Mouse (Mus musculus) stomach, embryonic 15.5 days (tissue): ENCODE data around the gene Ctla4. TPM values are rescaled to one million over a fixed set of nuclear protein-coding genes. Genes with fewer than 3 reads are reported as not detected.
A peak's percentile ranks its signal among the peaks of the same experiment; 100 is the strongest.

ENCODE experiments used
- ATAC-seq: fragments of 200-750 bp; cut with Nextera tagmentation; 2 replicates; pipeline ENCODE4 v1.8.0; 2017; ENCODE audit warnings: low read depth, moderate number of reproducible peaks, moderate TSS enrichment; ENCODE audit not compliant: insufficient read depth, low FRiP score
- H3K27ac ChIP-seq: fragments of 300-500 bp; sonication (generic); 2 replicates; pipeline ENCODE4 v1.5.1; 2015; ENCODE audit warnings: mild to moderate bottlenecking, inconsistent platforms
- H3K27me3 ChIP-seq: fragments of 300-500 bp; sonication (generic); replicated peaks from 2 replicates; pipeline ENCODE4 v1.6.1; 2015; ENCODE audit warnings: inconsistent platforms
- H3K36me3 ChIP-seq: fragments of 300-500 bp; sonication (generic); 2 replicates; pipeline ENCODE4 v1.6.1; 2015; ENCODE audit warnings: inconsistent platforms
- H3K4me1 ChIP-seq: fragments of 300-500 bp; sonication (generic); 2 replicates; pipeline ENCODE4 v1.6.1; 2015; ENCODE audit warnings: inconsistent platforms
- H3K4me2 ChIP-seq: fragments of 300-500 bp; sonication (generic); 2 replicates; pipeline ENCODE4 v1.6.1; 2015; ENCODE audit warnings: mild to moderate bottlenecking, inconsistent platforms
- H3K4me3 ChIP-seq: fragments of 300-500 bp; sonication (generic); replicated peaks from 2 replicates; pipeline ENCODE4 v1.5.1; 2015; ENCODE audit warnings: inconsistent platforms
- H3K9ac ChIP-seq: fragments of 300-500 bp; sonication (generic); 2 replicates; pipeline ENCODE4 v1.6.1; 2015; ENCODE audit warnings: inconsistent platforms
- H3K9me3 ChIP-seq: fragments of 300-500 bp; sonication (generic); 2 replicates; pipeline ENCODE4 v1.6.1; 2016; ENCODE audit warnings: inconsistent platforms
- WGBS: fragments of 180-500 bp; shearing (Covaris S2); methylation state at CpG from one replicate; pipeline ENCODE4 v1.1.7; 2015; 5-methylcytosine and 5-hydroxymethylcytosine counted together
- polyA plus RNA-seq: library from polyadenylated mRNA; unstranded; fragments of >200 nt; fragmentation: Nextera tagmentation; extraction: Ambion mirVana; gene quantifications from 2 replicates; pipeline ENCODE4 v1.2.1, GENCODE M21; 2015

Ctla4 gene
- polyA plus RNA-seq, 1 experiment from 2014 or later: not detected

GRCm38 (mm10) chr1:60904456-60904978 lies 17.7 kb downstream of the Ctla4 start:
- 87% methylated on average over 2 of the region's 2 CpGs for WGBS
- ATAC-seq: no peak

GRCm38 (mm10) chr1:60907466-60907865 lies 20.7 kb downstream of the Ctla4 start:
- Histone ChIP-seq H3K4me2 (no peak overlapping the region), H3K4me3 (no peak overlapping the region), H3K36me3 (no peaks in the 10 kb centered on the region), H3K27ac (no peak overlapping the region), H3K9me3 (no peaks in the 10 kb centered on the region), H3K27me3 (no peaks in the 10 kb centered on the region), H3K9ac (no peak overlapping the region), H3K4me1 (no peaks in the 10 kb centered on the region)
- ATAC-seq: no peak
- WGBS: 75% methylated on average over 3 of the region's 3 CpGs

More at GRCm38 (mm10) chr1:60904456-60904978, 17.7 kb downstream of the Ctla4 start:
- Histone ChIP-seq H3K27me3 (no peaks in the 10 kb centered on the region), H3K27ac (no peak overlapping the region), H3K4me2 (no peak overlapping the region), H3K36me3 (no peaks in the 10 kb centered on the region), H3K4me1 (no peaks in the 10 kb centered on the region), H3K9me3 (no peaks in the 10 kb centered on the region), H3K4me3 (no peak overlapping the region), H3K9ac (no peak overlapping the region)

- no peak overlapping the region for H3K9ac ChIP-seq
- no peak for ATAC-seq
- H3K27ac ChIP-seq: no peak overlapping the region
- H3K4me1 ChIP-seq: no peaks in the 10 kb centered on the region
- H3K27me3 ChIP-seq: no peaks in the 10 kb centered on the region
- no peaks in the 10 kb centered on the region for H3K36me3 ChIP-seq
- WGBS: 84% methylated on average over 9 of the region's 9 CpGs
- H3K4me2 ChIP-seq: no peak overlapping the region
- H3K4me3 ChIP-seq: no peak overlapping the region
- no peaks in the 10 kb centered on the region for H3K9me3 ChIP-seq
Measured at GRCm38 (mm10) chr1:60908751-60909161, 22.0 kb downstream of the Ctla4 start.

- no peak overlapping the region for H3K4me3 ChIP-seq
- no peak for ATAC-seq
Measured at GRCm38 (mm10) chr1:60909746-60910145, 22.9 kb downstream of the Ctla4 start.

GRCm38 (mm10) chr1:60910796-60911195 lies 24.0 kb downstream of the Ctla4 start:
- Histone ChIP-seq H3K9me3 (no peaks in the 10 kb centered on the region), H3K27me3 (no peaks in the 10 kb centered on the region), H3K4me1 (no peaks in the 10 kb centered on the region), H3K36me3 (no peaks in the 10 kb centered on the region), H3K9ac (no peak overlapping the region), H3K27ac (no peak overlapping the region), H3K4me2 (no peak overlapping the region), H3K4me3 (no peak overlapping the region)
- no peak for ATAC-seq
- WGBS: 46% methylated on average over 1 of the region's 1 CpGs

More at GRCm38 (mm10) chr1:60909746-60910145, 22.9 kb downstream of the Ctla4 start:
- Histone ChIP-seq H3K36me3 (no peaks in the 10 kb centered on the region), H3K9me3 (no peaks in the 10 kb centered on the region), H3K4me1 (no peaks in the 10 kb centered on the region), H3K9ac (no peak overlapping the region), H3K4me2 (no peak overlapping the region), H3K27me3 (no peaks in the 10 kb centered on the region), H3K27ac (no peak overlapping the region)
- WGBS: 61% methylated on average over 1 of the region's 1 CpGs

GRCm38 (mm10) chr1:60911631-60912030 lies 24.8 kb downstream of the Ctla4 start:
- Histone ChIP-seq H3K9me3 (no peaks in the 10 kb centered on the region), H3K4me3 (no peak overlapping the region), H3K9ac (no peak overlapping the region), H3K27ac (no peak overlapping the region), H3K27me3 (no peaks in the 10 kb centered on the region), H3K4me1 (no peaks in the 10 kb centered on the region), H3K36me3 (no peaks in the 10 kb centered on the region), H3K4me2 (no peak overlapping the region)
- WGBS: 84% methylated on average over 3 of the region's 3 CpGs
- ATAC-seq: no peak

- H3K4me3 ChIP-seq: no peak overlapping the region
- no peak overlapping the region for H3K27ac ChIP-seq
- H3K36me3 ChIP-seq: no peaks in the 10 kb centered on the region
- no peak overlapping the region for H3K4me2 ChIP-seq
- no peak for ATAC-seq
- no peaks in the 10 kb centered on the region for H3K9me3 ChIP-seq
- no peaks in the 10 kb centered on the region for H3K4me1 ChIP-seq
- no peak overlapping the region for H3K9ac ChIP-seq
- H3K27me3 ChIP-seq: no peaks in the 10 kb centered on the region
- WGBS: 82% methylated on average over 4 of the region's 4 CpGs
Measured at GRCm38 (mm10) chr1:60913305-60913704, 26.5 kb downstream of the Ctla4 start.

GRCm38 (mm10) chr1:60916281-60916781 lies 29.5 kb downstream of the Ctla4 start:
- no peak for ATAC-seq

GRCm38 (mm10) chr1:60920493-60921355 lies 33.9 kb downstream of the Ctla4 start:
- 74% methylated on average over 24 of the region's 24 CpGs for WGBS
- Histone ChIP-seq H3K4me2 (no peak overlapping the region), H3K9ac (no peak overlapping the region), H3K4me1 (no peaks in the 10 kb centered on the region), H3K9me3 (no peaks in the 10 kb centered on the region), H3K27ac (0 out of 2 replicates have a peak overlapping the region, but pooled peaks have one; percentile 7), H3K27me3 (no peaks in the 10 kb centered on the region), H3K36me3 (no peaks in the 10 kb centered on the region), H3K4me3 (no peak overlapping the region)
- ATAC-seq: peak; percentile 79

More at GRCm38 (mm10) chr1:60916281-60916781, 29.5 kb downstream of the Ctla4 start:
- no peak overlapping the region for H3K4me3 ChIP-seq
- no peaks in the 10 kb centered on the region for H3K36me3 ChIP-seq
- no peaks in the 10 kb centered on the region for H3K9me3 ChIP-seq
- no peak overlapping the region for H3K4me2 ChIP-seq
- 38% methylated on average over 10 of the region's 10 CpGs for WGBS
- H3K9ac ChIP-seq: no peak overlapping the region
- H3K4me1 ChIP-seq: no peaks in the 10 kb centered on the region
- H3K27me3 ChIP-seq: no peaks in the 10 kb centered on the region
- H3K27ac ChIP-seq: no peak overlapping the region

- H3K27me3 ChIP-seq: no peaks in the 10 kb centered on the region
- no peak overlapping the region for H3K27ac ChIP-seq
- H3K9ac ChIP-seq: no peak overlapping the region
- H3K4me2 ChIP-seq: no peak overlapping the region
- no peaks in the 10 kb centered on the region for H3K9me3 ChIP-seq
- WGBS: 88% methylated on average over 3 of the region's 3 CpGs
- H3K36me3 ChIP-seq: no peaks in the 10 kb centered on the region
- no peak for ATAC-seq
- H3K4me1 ChIP-seq: no peaks in the 10 kb centered on the region
- no peak overlapping the region for H3K4me3 ChIP-seq
Measured at GRCm38 (mm10) chr1:60929036-60929435, 42.2 kb downstream of the Ctla4 start.

GRCm38 (mm10) chr1:60930397-60930796 lies 43.6 kb downstream of the Ctla4 start:
- Histone ChIP-seq H3K36me3 (no peaks in the 10 kb centered on the region), H3K4me3 (no peak overlapping the region), H3K27ac (no peak overlapping the region), H3K4me2 (no peak overlapping the region), H3K4me1 (no peaks in the 10 kb centered on the region), H3K9me3 (no peaks in the 10 kb centered on the region), H3K9ac (no peak overlapping the region), H3K27me3 (no peaks in the 10 kb centered on the region)
- 85% methylated on average over 7 of the region's 7 CpGs for WGBS
- ATAC-seq: no peak

- 57% methylated on average over 8 of the region's 8 CpGs for WGBS
- no peaks in the 10 kb centered on the region for H3K36me3 ChIP-seq
- no peak for ATAC-seq
- H3K27me3 ChIP-seq: no peaks in the 10 kb centered on the region
- no peak overlapping the region for H3K27ac ChIP-seq
- no peaks in the 10 kb centered on the region for H3K4me1 ChIP-seq
- no peak overlapping the region for H3K4me3 ChIP-seq
- H3K9me3 ChIP-seq: no peaks in the 10 kb centered on the region
- H3K4me2 ChIP-seq: no peak overlapping the region
- no peak overlapping the region for H3K9ac ChIP-seq
Measured at GRCm38 (mm10) chr1:60935968-60936581, 49.3 kb downstream of the Ctla4 start.
